Mouse (Mus musculus) frontal cortex, postnatal 14 days (tissue): Measurements from ENCODE around the gene Magel2.

Experiments used
- DNase-seq, 2 experiments: peaks; one replicate each; pipeline ENCODE4 v3.0.0; 2022; ENCODE audit warnings: low spot score in 2 of 2

The Magel2 gene

DNA sequence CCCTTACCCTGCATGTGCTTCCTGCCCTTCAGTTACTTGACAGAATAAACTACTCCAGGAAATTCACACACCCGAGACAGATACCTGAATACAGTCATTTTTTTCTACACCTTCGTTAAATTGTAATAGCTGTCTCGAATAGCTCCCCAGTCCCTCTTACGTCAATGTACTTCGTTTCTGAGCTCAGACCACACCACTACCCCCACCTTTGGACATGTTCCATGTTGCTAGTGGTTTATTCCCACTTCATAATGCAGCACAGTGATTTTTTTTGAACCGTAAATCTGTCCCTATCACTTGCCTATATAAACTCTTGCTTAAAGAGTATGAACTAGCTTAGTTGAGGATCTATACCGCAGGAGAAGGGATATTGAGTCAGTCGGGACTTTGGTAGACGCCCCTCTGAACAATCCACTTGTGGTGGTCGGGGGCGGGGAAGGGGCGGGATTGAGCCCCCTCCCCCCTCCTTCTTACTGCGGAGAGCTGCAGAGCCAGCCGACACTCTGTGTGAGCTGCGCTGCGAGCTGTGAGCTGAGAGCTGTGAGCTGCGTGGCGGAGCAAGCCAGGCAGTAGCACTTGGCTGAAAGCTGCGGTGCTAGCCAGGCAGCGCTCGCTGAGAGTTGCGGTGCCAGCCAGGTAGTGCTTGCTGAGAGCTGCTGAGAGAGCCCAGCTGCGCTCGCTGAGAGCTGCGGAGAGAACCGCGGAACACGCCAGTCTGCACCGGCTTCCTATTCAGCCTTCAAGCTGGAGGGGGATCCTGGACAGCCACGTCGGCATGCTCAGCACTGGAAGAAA, at the start of gene Magel2:
TSS of gene Magel2 (plus strand) at position 501 of the 795 bp plus-strand sequence.
- peak in 1 of 2 experiments; percentile 13 for DNase-seq

DNA sequence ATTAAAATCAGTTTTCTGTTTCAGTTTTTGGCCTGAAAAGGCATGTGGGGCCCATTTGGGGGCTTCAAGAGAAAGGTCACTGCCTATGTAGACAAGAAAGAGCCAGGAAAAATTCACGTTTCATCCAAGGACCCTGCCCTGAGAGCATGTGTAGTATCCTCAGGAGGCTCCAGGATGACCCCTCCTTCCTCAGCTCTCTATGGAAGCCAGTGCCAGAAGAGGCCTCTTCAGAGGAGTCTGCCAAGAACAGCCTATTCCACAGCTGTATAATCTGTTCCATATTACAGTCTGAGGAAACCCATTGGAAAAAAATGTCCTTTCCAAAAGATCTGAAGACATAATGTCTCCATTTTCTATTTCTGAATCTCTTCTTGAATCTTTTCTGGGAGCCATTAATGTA, 31.4 kb upstream of the Magel2 start:
- DNase-seq = no peak

DNA sequence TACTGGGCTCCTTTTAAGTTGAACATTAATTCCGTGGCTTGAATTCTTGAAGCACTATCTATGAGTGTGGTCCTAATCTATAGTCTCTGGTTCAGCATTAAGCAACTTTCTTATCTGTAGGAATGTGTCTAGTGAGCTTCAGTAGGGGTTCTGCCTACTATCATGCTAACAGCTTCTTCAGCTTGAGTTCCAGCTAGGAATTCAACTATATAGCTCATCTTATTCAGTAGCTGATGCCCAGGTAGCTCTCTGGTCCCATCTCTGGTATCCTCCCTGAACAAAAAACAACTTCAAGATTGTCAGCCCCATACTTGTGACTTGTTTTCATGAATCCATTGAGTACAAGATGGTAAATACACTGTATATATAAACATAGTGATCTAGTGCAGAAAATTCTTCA, 30.5 kb upstream of the Magel2 start, which contains the start of gene Ndn:
TSS of gene Ndn (plus strand) at position 301 of the 400 bp plus-strand sequence.
- no peak for DNase-seq

DNA sequence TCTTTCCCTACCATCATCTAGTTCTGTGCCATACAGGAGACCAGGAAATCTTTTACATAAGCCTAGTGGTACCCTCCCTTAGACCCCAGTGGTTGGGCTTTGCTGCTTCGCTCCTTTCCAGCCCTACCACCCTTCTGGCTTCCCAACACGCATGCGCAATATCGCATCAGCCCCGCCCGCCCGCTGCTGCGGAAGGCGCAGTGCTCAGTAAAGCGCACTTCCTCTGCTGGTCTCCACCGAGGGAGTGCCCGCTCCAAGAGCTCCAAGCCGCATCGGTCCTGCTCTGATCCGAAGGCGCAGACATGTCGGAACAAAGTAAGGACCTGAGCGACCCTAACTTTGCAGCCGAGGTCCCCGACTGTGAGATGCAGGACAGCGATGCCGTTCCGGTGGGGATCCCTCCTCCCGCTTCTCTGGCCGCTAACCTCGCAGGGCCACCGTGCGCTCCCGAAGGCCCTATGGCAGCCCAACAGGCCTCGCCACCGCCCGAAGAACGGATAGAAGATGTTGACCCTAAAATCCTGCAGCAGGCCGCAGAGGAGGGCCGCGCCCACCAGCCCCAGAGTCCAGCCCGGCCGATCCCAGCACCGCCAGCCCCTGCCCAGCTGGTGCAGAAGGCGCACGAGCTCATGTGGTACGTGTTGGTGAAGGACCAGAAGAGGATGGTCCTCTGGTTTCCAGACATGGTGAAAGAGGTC, 28.6 kb upstream of the Magel2 start:
- peak; percentile 53 to 75 for DNase-seq

DNA sequence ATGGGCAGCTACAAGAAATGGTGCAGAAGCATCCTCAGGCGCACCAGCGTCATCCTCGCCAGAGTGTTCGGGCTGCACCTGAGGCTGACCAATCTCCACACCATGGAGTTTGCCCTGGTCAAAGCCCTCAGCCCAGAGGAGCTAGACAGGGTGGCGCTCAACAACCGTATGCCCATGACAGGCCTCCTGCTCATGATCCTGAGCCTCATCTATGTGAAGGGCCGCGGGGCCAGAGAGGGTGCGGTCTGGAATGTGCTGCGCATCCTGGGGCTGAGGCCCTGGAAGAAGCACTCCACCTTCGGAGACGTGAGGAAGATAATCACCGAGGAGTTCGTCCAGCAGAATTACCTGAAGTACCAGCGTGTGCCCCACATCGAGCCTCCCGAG, 28.0 kb upstream of the Magel2 start:
- peak in 1 of 2 experiments; percentile 2 for DNase-seq

DNA sequence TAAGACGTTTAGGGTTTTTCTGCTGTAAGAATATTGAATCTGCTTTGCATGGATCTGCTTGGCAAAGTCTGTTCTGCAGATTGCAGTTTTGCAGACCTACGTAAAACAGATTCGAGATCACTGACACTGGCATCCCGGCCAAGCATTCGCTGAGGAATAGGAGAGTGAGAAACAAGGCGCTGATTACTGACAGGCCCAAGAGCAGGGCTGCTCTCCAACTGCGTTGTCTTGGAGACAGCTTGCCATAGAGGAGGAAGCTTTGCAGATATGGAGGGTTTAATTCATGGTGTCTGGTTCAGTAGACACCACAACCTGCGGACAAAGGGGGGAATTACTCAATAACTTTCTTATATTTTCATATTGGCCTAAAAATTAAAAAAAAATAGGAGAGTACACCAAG, 25.5 kb upstream of the Magel2 start:
- DNase-seq = no peak

DNA sequence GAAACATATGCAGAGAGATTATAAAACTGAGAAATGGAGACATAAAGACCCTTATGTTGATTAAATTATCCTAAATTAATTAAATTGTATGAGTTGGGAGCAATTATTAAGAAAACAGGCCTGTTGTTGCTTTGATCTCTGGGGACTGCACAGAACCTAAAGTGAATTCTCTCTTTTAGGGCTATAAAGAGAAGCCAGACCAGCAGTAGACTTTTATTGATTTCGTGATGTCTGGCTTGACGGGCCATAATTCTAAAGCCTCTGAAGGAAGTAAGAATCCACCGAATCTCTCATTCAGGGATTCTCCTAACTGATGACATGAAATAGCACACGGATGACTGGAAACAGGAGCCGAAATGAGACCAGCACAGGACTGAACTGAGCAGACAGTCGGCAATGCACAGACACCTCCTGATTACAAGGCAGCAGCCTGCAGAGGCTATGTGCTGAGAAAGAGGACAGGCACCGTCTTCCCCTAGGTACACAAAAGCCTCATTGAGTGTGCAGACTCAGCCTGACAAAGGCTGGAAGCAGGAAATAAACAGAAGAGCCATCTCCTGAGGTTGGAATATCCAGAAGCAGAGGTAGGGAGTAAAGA, 11.7 kb upstream of the Magel2 start:
- DNase-seq = no peak

DNA sequence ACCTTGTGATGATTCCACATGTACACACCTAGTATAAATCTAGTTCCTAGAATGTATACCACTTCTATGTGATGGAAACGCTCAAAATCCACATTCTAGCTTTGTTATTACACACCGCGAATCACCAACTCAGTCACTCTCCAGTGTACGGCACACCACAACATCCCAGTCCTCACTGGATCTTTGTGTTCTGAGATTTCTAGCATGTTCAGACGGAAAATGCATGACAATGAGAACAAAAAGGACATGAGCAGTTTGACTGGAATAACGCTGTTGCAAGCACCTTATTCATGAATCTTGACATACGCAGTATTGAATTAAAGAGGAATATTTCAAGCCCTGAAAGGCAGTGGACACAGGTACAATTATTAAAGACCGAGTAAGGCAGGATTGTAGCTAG, 10.1 kb upstream of the Magel2 start:
- DNase-seq = no peak

DNA sequence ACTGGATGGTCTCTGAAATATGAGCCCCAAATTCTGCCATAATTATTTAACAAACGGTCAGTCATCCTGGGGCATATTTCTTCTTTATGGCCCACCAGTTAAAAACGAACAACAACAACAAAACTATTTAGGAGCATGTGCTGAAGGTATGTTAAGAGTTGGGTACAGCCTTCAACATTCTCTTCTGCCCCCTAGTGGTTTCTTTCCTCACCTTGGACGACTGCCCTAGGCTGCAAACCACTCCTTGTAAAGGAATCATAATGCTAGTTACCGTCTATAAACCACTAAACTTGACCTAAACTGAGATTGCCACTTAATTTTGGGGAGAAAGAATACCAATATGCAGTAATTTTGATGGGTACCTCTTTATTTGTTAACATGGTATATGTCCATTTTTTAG, 1.2 kb upstream of the Magel2 start:
- peak in 1 of 2 experiments; percentile 7 for DNase-seq

DNA sequence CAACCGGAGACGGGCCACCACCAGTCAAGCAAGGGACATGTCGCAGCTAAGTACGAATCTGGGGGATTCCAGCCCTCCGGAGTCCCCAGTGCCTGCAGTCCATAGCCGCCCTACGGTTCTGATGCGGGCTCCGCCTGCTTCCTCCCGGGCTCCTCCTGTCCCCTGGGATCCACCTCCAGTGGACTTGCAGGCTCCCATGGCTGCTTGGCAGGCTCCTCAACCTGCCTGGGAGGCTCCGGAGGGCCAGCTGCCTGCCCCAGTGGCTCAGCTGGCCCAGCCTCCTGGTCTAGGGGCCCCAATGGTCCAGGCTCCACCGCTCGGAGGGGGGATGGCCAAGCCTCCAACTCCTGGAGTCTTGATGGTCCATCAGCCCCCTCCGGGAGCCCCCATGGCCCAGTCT, 503 bp downstream of the Magel2 start:
- DNase-seq = no peak

DNA sequence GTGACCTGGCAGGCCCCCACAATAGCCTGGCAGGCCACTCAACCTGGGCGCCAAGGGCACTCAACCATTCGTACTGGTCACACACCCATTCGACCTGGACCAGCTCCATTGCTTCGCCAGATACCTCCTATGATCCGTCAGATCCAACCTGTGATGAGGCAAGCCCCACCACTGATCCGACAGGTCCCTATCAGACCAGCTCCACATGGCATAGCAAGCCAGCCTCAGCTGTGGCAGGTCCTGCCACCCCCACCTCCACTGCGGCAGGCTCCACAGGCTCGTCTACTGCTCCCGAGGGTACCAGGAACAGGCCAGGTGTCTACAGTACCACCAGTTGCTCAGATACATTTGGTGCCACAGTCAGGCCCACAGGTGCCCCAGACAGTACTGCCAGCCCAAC, 1.7 kb downstream of the Magel2 start:
- DNase-seq = no peak

DNA sequence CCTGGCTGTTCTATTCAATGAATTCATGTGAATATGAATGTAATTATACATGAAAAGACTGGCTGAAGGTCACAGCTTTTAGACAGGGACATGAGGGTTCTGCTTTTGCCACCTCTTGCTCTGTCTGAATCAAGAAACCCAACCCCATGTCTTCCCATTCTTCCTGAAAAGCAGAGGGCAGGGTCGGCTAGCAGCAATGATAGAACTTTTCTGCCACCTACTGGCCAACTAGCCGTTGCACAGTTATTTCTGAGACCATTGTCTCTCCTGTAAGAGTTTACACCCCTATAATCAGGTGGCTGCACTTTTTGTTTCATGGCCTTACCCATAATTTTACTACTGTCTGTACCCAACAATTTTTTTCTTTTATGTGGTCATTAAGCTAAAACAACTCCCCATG, 5.6 kb downstream of the Magel2 start:
- DNase-seq = peak in 1 of 2 experiments; percentile 19

DNA sequence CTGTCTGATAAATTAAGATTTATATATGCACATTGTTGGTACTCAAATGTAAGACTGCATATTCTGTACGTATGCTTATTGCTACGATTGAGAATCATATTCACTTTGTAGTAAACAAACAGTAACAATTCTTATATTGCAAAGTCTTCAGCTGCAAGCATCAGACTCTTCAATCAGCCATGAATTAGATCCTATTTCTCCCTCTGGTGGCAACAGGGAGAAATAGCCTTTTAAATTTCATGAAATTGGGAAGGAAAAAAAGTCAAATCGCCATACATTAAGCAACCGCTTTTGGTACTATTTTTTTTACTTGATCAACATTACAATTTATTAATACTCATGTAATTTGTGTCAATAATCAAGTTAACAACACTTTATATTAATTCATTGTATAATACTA, 11.5 kb downstream of the Magel2 start:
- no peak for DNase-seq

DNA sequence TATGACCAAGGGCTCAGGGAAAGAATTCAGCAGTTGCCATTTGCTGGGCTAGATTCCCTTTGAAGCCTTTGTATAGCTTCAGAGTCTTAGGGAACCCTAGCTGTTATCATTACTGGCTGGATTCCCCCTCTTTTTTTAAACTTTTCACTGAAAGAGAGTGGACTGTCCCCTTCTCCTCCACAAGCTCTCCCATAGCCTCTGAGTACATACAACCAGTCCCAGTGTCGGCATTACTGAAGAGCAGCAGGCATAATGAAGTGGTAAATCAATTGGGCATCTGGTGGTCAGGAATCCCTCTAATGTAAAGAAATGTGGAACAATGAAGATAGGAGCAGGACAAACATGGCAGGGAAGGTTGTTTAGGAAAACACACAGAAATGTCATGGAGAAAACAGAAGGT, 15.4 kb downstream of the Magel2 start:
- no peak for DNase-seq

DNA sequence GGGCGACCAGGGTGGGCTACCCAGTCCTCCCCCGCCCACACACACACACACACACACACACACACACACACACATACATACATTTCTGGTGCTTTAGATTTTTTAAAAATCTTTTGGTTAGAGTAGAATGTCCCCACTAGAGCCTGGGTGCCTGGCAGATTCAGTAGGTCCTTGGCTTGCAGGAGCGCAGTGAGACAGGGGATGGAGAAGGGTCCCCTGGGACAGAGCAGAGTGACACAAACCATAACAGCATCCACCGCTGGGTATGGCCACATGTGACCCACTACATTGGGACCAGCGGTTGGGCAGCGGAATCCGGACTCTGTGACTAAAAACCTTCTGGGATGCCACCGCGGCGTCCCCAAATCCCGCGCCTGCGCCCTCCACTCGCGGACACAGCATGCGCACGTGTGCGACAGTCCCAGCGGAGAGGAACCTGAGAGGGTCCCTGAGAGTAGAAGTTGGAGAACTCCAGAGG, 29.8 kb downstream of the Magel2 start:
- DNase-seq = no peak

DNA sequence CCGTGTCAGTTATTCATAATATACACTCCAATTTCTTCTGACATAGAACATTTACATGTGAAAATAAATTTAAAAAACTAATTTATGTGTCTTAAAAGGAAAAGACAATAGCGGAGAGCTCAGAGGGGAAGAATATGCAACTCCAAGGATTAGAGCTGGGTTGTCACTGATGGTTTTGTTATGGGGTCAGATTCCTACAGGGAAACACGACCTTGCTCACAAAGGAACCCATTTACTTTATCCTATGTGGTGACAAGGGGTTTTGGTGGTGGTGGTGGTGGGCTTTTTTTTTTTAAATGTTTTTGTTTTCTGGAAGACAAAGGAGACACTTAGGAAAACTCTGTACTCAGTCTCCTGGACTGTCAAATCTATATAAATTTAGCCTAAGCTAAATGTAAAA, 31.0 kb downstream of the Magel2 start:
- no peak for DNase-seq

DNA sequence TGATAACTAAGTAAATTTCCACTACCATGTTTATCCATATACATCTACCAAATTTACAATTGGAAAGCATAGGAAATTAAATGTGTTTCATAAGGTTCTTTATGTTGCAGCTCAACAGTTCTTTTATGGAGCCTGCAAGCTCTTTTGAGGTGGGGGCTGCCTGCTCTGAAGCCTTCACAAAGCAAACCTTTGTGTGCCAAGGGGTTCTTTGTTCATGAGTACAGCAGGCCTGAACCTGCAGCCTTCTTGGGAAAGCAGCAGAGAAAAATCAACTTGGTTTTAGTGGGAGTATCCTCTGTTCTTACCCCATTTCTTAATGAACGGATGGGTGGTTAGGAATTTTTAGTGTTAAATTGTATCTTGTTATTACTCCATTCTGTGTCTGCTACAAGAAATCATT, 38.4 kb downstream of the Magel2 start:
- no peak for DNase-seq

DNA sequence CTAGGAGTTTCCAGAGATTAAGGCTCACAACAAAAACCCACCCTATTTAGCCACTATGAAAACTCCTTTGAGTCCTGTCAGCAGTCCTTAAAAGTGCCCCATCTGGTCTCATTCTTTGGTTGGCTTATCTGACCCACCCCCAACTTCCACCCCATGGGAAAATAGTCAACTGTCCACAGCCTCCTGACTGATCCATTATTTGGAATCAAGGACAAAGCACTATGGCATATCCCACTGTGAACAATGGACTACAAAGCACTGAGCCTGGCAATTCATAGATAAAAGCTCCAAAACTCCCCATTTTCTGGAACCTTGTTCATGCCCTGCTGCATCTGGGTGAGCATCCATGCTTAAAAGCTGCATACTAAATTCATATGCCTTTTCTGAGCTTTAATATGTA, 39.4 kb downstream of the Magel2 start:
- no peak for DNase-seq

DNA sequence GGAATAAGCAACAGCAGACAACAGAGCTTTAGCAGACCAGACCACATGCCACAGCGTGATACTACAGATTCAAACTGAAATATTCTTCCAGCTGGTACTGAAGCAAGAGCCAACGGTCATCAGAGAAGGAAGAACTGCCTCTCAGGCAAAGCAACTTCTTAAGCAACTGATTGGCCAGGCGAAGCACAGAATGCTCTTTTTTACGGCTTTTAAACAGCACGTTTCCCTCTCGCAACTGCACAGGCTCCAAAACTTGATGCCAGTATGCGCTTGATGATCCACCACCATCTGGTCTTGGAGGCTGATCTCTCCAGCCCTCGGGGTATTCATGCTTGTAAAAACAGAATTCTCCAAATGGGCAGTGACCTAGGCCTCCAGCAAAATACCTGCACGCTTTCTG, 41.5 kb downstream of the Magel2 start:
- DNase-seq = no peak

DNA sequence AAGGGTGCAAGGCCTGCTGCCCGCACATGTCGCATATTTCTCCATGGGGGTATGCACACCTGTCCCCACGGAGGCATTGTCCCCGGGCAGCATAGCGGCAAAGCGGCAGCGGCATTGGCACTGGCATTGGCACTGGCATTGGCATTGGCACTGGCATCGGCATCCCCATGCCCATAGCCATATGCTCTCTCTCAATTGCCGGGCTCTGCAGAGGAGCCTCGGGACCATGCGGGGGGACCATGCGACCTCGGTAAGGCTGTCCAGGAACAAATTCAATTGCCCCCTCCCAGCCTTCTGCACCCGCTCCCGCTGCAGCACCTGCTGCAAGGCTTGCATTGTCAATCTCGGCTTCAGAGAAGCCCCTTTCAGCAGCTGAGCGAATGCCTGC, 42.3 kb downstream of the Magel2 start:
- no peak for DNase-seq

DNA sequence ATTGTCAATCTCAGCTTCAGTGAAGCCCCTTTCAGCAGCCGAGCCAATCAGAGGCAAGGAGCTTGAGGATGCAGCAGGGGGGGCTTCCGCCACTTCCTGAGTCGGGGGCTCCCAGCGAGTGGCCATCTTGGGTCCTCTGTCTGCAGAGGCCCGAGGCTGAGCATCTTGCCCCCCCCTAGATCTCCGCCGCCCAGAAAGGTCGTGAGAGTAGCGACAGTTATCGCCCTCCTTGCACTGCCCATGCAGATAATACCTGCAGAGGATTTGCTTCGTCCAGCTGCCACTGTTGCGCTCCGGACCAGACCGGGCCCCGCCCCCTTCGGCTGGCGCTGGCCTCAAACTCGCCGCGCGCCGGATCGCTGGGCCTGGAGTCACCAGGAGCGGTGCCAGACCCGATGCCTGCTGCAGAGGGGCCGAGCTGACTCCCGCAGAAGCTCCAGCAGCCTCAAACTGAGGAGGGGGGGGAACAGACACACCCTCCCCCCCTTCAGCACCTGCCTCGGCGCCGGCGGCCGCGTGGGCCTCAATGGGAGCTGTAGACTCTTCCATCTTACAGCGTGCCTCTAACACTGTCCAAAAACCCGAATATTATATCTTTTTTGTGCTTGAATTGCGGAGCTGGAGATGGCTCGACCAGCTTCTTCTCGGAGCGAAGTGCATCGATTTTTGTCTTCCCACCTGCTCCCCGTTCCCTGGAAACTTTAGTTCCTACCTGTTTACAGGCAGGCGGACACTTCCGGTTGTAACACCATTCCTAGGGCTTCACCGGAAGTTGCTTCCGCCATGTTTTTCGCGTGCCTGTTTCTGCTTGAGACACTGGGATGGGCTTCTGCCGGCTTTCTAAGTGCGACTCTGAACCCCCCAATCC, 42.9 kb downstream of the Magel2 start, which contains the start of gene Mkrn3:
TSS of gene Mkrn3 (minus strand) at position 647 of the 868 bp plus-strand sequence.
- peak; percentile 70 for DNase-seq

DNA sequence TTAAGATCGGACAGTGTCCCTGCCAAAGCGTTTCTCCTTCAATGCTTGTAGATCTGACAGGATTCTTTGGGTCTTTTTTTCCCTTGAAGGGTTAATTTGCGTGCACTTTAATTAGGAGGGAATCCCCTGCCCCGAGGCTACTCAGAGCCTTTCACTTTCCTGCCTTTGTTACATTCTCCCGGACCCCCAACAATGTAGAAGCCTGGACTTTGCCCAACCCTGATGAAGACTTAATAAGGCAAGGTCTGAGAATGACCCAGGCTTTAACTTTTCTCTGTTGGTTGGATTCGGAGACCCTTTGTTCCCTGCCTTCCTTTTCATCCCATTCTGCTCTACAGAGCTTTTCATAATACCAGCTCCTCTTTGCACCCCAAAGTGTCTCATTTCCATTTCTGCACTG, 43.8 kb downstream of the Magel2 start:
- DNase-seq = no peak
